Mouse (Mus musculus): ENCODE measurements around the gene Afmid. TPM values are rescaled to one million over a fixed set of nuclear protein-coding genes. Genes with fewer than 3 reads are reported as not detected.
A peak's percentile ranks its signal among the peaks of the same experiment; 100 is the strongest.

Afmid gene
- polyA plus RNA-seq, 1 experiment from 2014 or later, result 2.4 TPM

DNA sequence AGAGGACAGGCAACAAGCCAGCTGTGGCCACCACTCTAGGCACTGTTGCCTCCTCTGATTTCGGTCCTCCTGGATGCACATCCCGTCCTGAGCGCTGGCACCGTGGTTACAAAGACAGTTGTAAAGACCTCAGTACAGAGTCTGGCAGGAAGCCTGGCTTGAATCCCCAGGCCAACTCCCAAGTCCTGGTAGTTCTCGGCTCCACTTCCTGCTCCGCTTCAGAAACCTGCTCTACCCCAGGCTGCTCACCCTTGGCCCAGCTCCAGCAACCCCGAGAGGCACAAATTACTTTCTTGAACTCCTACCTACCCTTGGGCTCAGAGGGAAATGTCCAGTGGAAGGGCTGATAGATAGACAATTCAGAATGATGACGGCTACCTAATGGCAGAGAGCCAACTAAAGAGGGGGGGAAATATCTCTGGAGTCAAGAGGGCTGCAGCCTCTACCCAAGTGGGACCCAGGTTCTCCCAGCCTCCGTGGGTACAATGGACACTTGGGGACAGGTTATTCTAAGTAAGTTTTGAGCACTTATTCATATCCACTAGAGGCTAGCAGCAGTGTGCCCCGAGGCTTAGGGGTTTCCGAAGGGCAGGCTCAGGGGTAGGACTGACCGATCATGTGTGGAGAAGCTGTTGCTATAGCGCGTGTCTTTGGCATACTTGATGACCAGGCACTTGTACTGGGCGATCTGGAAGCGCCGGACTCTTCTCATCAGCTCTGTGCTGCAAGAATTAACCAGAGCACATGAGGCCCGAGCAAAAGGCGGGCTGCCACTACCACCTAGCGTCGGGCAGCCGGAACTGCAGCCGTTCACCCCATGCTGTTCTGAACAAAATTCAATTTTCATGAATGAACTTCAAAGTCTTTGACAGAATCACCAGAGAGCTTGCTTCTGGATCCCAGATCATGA lies 1.4 kb upstream of the Afmid start:
- H3K4me3 ChIP-seq (ENCODE audit: low read depth, low read length), result 0 out of 2 replicates have a peak overlapping the region, but pooled peaks have one; percentile 0
- peak overlapping the region; percentile 63 for H3K4me2 ChIP-seq (replicated peaks; ENCODE audit: low read depth, low read length)

DNA sequence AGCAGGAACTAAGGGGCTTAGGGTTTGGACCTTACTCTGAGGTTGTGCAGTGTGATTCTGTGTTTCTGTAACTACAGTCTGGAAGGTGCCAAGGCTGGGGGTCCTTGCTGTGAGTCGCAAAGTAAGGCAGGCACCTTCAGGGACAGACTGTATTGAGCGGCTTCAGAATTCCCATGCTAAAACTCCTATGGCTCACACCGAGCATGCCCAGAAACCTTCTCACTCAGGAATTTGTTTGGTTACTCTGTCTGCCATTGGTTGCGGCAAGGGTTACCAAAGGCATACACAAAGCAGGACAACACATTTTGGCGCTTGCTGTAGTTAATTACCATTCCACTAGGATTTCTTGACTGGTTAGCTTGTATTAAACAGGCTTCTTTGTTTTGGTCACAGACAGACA lies 440 bp downstream of the Afmid start:
- TF ChIP-seq EP300 (IDR thresholded peaks at IDR 0.05) (no peak), CTCF (IDR thresholded peaks at IDR 0.05) (no peak)
- WGBS, result 12% methylated on average over 5 of the region's 5 CpGs
- no peak for ATAC-seq
- peak overlapping the region; percentile 27; the same call in 1 of the 2 replicates for H3K4me3 ChIP-seq (ENCODE audit: low read depth, low read length)
- peak overlapping the region; percentile 63 for H3K4me2 ChIP-seq (replicated peaks; ENCODE audit: low read depth, low read length)
- H3K9me3 ChIP-seq (ENCODE audit: low read length), result no peaks in the 10 kb centered on the region
- no peaks in the 10 kb centered on the region for H3K36me3 ChIP-seq (ENCODE audit: insufficient read depth, low read length)
- no peaks in the 10 kb centered on the region for H3K27me3 ChIP-seq (replicated peaks; ENCODE audit: insufficient read depth, low read length)
- peak; percentile 49 for DNase-seq (ENCODE audit: low spot score)
- H3K27ac ChIP-seq (ENCODE audit: low read length), result peak overlapping the region; percentile 43
- peak overlapping the region; percentile 20; the same call in 1 of the 2 replicates for H3K9ac ChIP-seq (replicated peaks; ENCODE audit: low read depth)
- peaks cover 65% of the 10 kb centered on the region for H3K4me1 ChIP-seq (ENCODE audit: insufficient read depth, low read depth, low read length)

More for the DNA sequence above, 1.4 kb upstream of the Afmid start:
- peak overlapping the region; percentile 1; the same call in 1 of the 2 replicates for H3K27ac ChIP-seq (ENCODE audit: low read length)
- 4% methylated on average over 23 of the region's 23 CpGs for WGBS
- TF ChIP-seq EP300 (IDR thresholded peaks at IDR 0.05) (no peak), CTCF (IDR thresholded peaks at IDR 0.05) (peak; percentile 97)
- H3K36me3 ChIP-seq (ENCODE audit: insufficient read depth, low read length), result no peaks in the 10 kb centered on the region
- H3K9ac ChIP-seq (replicated peaks; ENCODE audit: low read depth), result no peak overlapping the region
- ATAC-seq, result peak; percentile 82
- H3K9me3 ChIP-seq (ENCODE audit: low read length), result no peaks in the 10 kb centered on the region
- no peaks in the 10 kb centered on the region for H3K27me3 ChIP-seq (replicated peaks; ENCODE audit: insufficient read depth, low read length)
- peak; percentile 88 for DNase-seq (ENCODE audit: low spot score)
- peaks cover 52% of the 10 kb centered on the region for H3K4me1 ChIP-seq (ENCODE audit: insufficient read depth, low read depth, low read length)

DNA sequence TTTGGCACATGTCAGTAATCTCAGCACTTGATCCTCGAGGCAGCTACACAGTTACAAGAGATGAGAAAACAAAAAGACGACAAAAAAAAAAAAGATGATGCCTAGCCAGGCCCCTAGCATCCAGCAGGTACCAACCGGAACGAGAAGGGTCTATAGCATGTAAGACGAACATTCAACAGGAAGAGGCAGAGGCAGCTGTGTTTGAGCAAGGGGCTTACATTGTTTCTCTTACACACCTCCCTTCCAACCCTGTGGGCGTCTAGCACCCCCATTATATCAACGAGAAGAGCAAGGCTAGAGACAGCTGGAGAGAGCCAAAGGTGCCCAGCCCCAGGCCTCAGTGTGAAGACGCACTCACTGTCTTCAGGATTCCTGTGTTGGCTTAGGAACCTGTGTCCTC lies 1.2 kb downstream of the Afmid start:
- H3K27me3 ChIP-seq (replicated peaks; ENCODE audit: insufficient read depth, low read length), result no peaks in the 10 kb centered on the region
- ATAC-seq, result no peak
- WGBS, result 44% methylated on average over 8 of the region's 8 CpGs
- no peak overlapping the region for H3K4me3 ChIP-seq (ENCODE audit: low read depth, low read length)
- no peak overlapping the region for H3K4me2 ChIP-seq (replicated peaks; ENCODE audit: low read depth, low read length)
- peaks cover 66% of the 10 kb centered on the region for H3K4me1 ChIP-seq (ENCODE audit: insufficient read depth, low read depth, low read length)
- H3K27ac ChIP-seq (ENCODE audit: low read length), result no peak overlapping the region
- H3K9ac ChIP-seq (replicated peaks; ENCODE audit: low read depth), result no peak overlapping the region
- no peaks in the 10 kb centered on the region for H3K36me3 ChIP-seq (ENCODE audit: insufficient read depth, low read length)
- DNase-seq (ENCODE audit: low spot score), result no peak
- TF ChIP-seq EP300 (IDR thresholded peaks at IDR 0.05) (no peak), CTCF (IDR thresholded peaks at IDR 0.05) (no peak)
- H3K9me3 ChIP-seq (ENCODE audit: low read length), result no peaks in the 10 kb centered on the region

DNA sequence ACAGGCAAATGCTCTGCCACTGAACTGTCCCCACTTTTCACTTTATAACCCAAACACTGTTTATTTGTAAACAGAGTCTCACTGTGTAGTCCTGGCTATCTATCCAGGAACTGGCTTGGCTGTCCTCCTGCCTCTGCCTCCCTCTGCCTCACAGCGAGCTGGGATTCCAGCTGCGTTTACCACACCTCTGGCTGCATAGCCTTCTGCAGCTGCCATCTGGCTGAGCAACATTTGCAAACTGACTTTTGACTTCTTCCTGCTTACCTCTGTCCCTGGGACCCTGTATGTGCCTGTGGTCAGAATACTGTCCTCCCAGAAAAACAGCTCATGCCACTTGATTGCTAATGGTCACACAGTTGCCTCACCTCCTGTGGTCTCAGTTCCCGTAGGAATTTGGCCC lies 1.7 kb downstream of the Afmid start:
- WGBS, result 30% methylated on average over 3 of the region's 3 CpGs
- Histone ChIP-seq H3K27ac (ENCODE audit: low read length) (no peak overlapping the region), H3K4me3 (ENCODE audit: low read depth, low read length) (no peak overlapping the region), H3K4me1 (ENCODE audit: insufficient read depth, low read depth, low read length) (peaks cover 68% of the 10 kb centered on the region), H3K4me2 (replicated peaks; ENCODE audit: low read depth, low read length) (no peak overlapping the region), H3K9ac (replicated peaks; ENCODE audit: low read depth) (no peak overlapping the region), H3K9me3 (ENCODE audit: low read length) (no peaks in the 10 kb centered on the region), H3K27me3 (replicated peaks; ENCODE audit: insufficient read depth, low read length) (no peaks in the 10 kb centered on the region), H3K36me3 (ENCODE audit: insufficient read depth, low read length) (no peaks in the 10 kb centered on the region)
- DNase-seq (ENCODE audit: low spot score) (no peak), ATAC-seq (no peak)
- no peak for TF ChIP-seq EP300 (IDR thresholded peaks at IDR 0.05)
- TF ChIP-seq CTCF (IDR thresholded peaks at IDR 0.05), result no peak

DNA sequence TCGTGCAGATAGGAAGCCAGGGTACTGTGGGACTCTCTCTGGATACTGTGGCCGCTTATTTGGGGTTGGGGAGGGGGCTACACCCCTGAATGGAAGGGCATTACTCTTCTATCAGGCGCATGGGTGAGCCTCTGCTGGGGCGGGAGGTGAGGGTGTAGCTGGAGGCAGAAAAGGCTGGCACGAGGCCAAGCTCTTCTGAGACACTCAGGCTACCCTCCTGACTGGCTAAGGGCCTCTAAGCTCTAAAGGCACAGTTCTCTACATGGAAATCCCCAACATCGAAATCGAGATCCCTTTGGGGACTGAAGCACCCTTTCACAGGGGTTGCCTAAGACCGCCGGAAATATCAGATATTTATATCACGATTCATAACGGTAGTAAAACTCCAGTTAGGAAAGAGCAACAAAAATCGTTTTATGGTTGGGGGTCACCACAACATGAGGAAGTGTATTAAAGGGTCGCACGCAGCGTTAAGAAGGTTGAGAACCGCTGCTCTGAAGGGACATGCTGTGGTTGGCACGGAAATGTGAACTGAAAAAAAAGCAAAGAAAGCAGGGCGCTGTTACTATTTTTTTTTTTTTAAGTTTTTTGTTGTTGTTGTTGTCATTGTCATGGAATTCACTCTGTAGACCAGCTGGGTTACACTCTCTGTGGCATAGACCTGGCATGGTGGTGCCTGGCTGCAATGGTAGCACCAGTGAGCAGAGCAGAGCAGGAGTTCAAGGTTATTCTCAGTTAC lies 2.6 kb downstream of the Afmid start:
- Histone ChIP-seq H3K9me3 (ENCODE audit: low read length) (no peaks in the 10 kb centered on the region), H3K36me3 (ENCODE audit: insufficient read depth, low read length) (no peaks in the 10 kb centered on the region), H3K4me1 (ENCODE audit: insufficient read depth, low read depth, low read length) (peaks cover 60% of the 10 kb centered on the region), H3K4me3 (ENCODE audit: low read depth, low read length) (no peak overlapping the region), H3K9ac (replicated peaks; ENCODE audit: low read depth) (no peak overlapping the region), H3K4me2 (replicated peaks; ENCODE audit: low read depth, low read length) (no peak overlapping the region), H3K27ac (ENCODE audit: low read length) (peak overlapping the region; percentile 58; the same call in 1 of the 2 replicates), H3K27me3 (replicated peaks; ENCODE audit: insufficient read depth, low read length) (no peaks in the 10 kb centered on the region)
- 39% methylated on average over 18 of the region's 18 CpGs for WGBS
- peak; percentile 29; the same call in 1 of the 2 replicates for ATAC-seq
- peak; percentile 87 for DNase-seq (ENCODE audit: low spot score)
- TF ChIP-seq CTCF (IDR thresholded peaks at IDR 0.05), result no peak
- no peak for TF ChIP-seq EP300 (IDR thresholded peaks at IDR 0.05)

All from lung, postnatal 0 days (tissue).